Mouse (Mus musculus) thymus, adult 2 months (tissue): ENCODE measurements around the gene Rec114. TPM values are rescaled to one million over a fixed set of nuclear protein-coding genes. Genes with fewer than 3 reads are reported as not detected.

Source experiments
- DNase-seq: peaks from one replicate; pipeline ENCODE4 v3.0.0; 2021
- H3K27ac ChIP-seq: fragments of 200-500 bp; 2 replicates; pipeline ENCODE4 v1.5.1; 2012; ENCODE audit warnings: low read length, control low read depth; ENCODE audit not compliant: control insufficient read depth, insufficient read depth
- H3K27me3 ChIP-seq: fragments of 200-500 bp; 2 replicates; pipeline ENCODE4 v1.6.1; 2012; ENCODE audit warnings: mild to moderate bottlenecking, low read length, moderate library complexity, mixed read lengths; ENCODE audit not compliant: control insufficient read depth, insufficient read depth
- H3K36me3 ChIP-seq: fragments of 200-500 bp; 2 replicates; pipeline ENCODE4 v1.6.1; 2012; ENCODE audit warnings: mild to moderate bottlenecking, low read length, moderate library complexity; ENCODE audit not compliant: control insufficient read depth, insufficient read depth
- H3K4me1 ChIP-seq: fragments of 200-500 bp; replicated peaks from 2 replicates; pipeline ENCODE4 v1.6.1; 2012; ENCODE audit warnings: low read length; ENCODE audit not compliant: control insufficient read depth, insufficient read depth
- H3K4me3 ChIP-seq: fragments of 200-500 bp; 2 replicates; pipeline ENCODE4 v1.5.1; 2012; ENCODE audit warnings: mild to moderate bottlenecking, low read length, control low read depth, moderate library complexity; ENCODE audit not compliant: control insufficient read depth, insufficient read depth
- CTCF ChIP-seq: fragments of 200-500 bp; IDR thresholded peaks from 2 replicates; pipeline ENCODE4 v1.5.1; 2012; ENCODE audit warnings: mild to moderate bottlenecking, control low read depth, low read length, moderate library complexity, borderline replicate concordance; ENCODE audit not compliant: control insufficient read depth, poor library complexity, insufficient read depth; ENCODE audit errors: extremely low read depth
- POLR2A ChIP-seq: fragments of 200-500 bp; IDR thresholded peaks from 2 replicates; pipeline ENCODE4 v1.6.1; 2012; ENCODE audit warnings: mild to moderate bottlenecking, low read length, control low read depth, moderate library complexity; ENCODE audit not compliant: control insufficient read depth, poor library complexity, insufficient read depth; ENCODE audit errors: extremely low read depth
- whole genome bisulfite sequencing: fragments of 180-500 bp; shearing (Covaris S2); methylation state at CpG from one replicate; pipeline ENCODE4 v1.1.7; 2018; 5-methylcytosine and 5-hydroxymethylcytosine counted together
- polyA plus RNA-seq: library from polyadenylated mRNA; depleted of rRNA; stranded (reverse); fragments of >200 nt; gene quantifications from 2 replicates; pipeline ENCODE4 v1.2.3, GENCODE M21; 2012

The Rec114 gene
- polyA plus RNA-seq, 1 experiment = not detected

DNA sequence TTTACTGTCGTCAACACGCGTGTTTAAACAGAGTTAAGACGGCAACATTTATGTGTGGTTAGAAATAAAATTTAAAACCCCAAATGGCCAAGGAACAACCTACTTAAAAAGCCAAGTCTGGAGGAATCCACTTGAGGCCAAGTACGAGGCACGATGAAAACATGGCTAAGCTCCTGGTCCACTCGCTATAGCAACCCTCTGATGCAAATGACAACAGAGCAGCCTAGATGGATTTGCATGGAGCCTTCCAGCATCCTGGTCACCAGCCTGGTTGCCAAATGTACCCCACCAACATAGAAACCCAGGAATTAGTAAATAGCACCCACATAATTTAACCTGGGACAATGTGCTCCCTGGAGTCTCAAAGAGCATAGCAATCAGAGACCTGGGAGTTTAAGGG is 40.0 kb downstream of the Rec114 start:
- TF ChIP-seq POLR2A (no peak), CTCF (no peak)
- no peak for DNase-seq
- Histone ChIP-seq H3K36me3 (no peaks in the 10 kb centered on the region), H3K4me3 (no peak overlapping the region), H3K4me1 (no peaks in the 10 kb centered on the region), H3K27me3 (no peaks in the 10 kb centered on the region), H3K27ac (no peak overlapping the region)
- WGBS = 91% methylated on average over 7 of the region's 7 CpGs

GRCm38 (mm10) chr9:58701751-58702150 is 42.0 kb downstream of the Rec114 start:
- WGBS = 96% methylated on average over 2 of the region's 2 CpGs
- DNase-seq = no peak
- no peak overlapping the region for H3K27ac ChIP-seq

GRCm38 (mm10) chr9:58698486-58698885 is 45.3 kb downstream of the Rec114 start:
- 98% methylated on average over 2 of the region's 2 CpGs for WGBS
- no peak overlapping the region for H3K27ac ChIP-seq
- no peaks in the 10 kb centered on the region for H3K27me3 ChIP-seq
- DNase-seq = no peak
- H3K4me1 ChIP-seq = no peaks in the 10 kb centered on the region
- TF ChIP-seq CTCF = no peak
- no peak for TF ChIP-seq POLR2A
- no peak overlapping the region for H3K4me3 ChIP-seq
- H3K36me3 ChIP-seq = no peaks in the 10 kb centered on the region

More at GRCm38 (mm10) chr9:58701751-58702150, 42.0 kb downstream of the Rec114 start:
- Histone ChIP-seq H3K36me3 (no peaks in the 10 kb centered on the region), H3K27me3 (no peaks in the 10 kb centered on the region), H3K4me1 (no peaks in the 10 kb centered on the region), H3K4me3 (no peak overlapping the region)
- TF ChIP-seq CTCF (no peak), POLR2A (no peak)

- 92% methylated on average over 7 of the region's 7 CpGs for WGBS
- TF ChIP-seq POLR2A (no peak), CTCF (no peak)
Observed at GRCm38 (mm10) chr9:58691471-58691870, 52.3 kb downstream of the Rec114 start.

DNA sequence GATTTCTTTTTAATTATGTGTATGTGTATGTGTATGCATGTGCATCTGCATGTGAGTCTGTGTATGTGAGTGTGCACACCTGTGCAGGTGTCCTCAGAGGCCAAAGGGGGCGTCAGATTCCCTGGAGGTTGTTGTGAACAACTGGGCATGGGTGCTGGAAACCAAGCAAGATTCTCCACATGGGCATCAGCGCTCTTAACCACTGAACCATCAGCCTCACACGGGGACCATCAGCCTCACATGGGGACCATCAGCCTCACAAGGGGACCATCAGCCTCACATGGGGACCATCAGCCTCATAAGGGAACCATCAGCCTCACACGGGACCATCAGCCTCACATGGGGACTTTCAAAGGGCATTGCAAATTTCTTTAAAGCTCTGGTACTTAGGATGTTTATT is 53.1 kb downstream of the Rec114 start:
- no peaks in the 10 kb centered on the region for H3K27me3 ChIP-seq
- H3K4me1 ChIP-seq = no peaks in the 10 kb centered on the region
- no peak overlapping the region for H3K27ac ChIP-seq
- no peak for DNase-seq
- H3K4me3 ChIP-seq = no peak overlapping the region
- TF ChIP-seq CTCF = no peak
- TF ChIP-seq POLR2A = no peak
- 86% methylated on average over 4 of the region's 4 CpGs for WGBS
- no peaks in the 10 kb centered on the region for H3K36me3 ChIP-seq

More at GRCm38 (mm10) chr9:58691471-58691870, 52.3 kb downstream of the Rec114 start:
- Histone ChIP-seq H3K36me3 (no peaks in the 10 kb centered on the region), H3K4me3 (no peak overlapping the region), H3K4me1 (no peaks in the 10 kb centered on the region), H3K27ac (no peak overlapping the region), H3K27me3 (no peaks in the 10 kb centered on the region)
- DNase-seq = no peak

- no peak overlapping the region for H3K4me3 ChIP-seq
- no peak for TF ChIP-seq POLR2A
- TF ChIP-seq CTCF = no peak
- H3K27ac ChIP-seq = no peak overlapping the region
- DNase-seq = no peak
- no peaks in the 10 kb centered on the region for H3K36me3 ChIP-seq
- H3K4me1 ChIP-seq = no peaks in the 10 kb centered on the region
- H3K27me3 ChIP-seq = no peaks in the 10 kb centered on the region
- 95% methylated on average over 4 of the region's 4 CpGs for WGBS
Observed at GRCm38 (mm10) chr9:58688076-58688475, 55.7 kb downstream of the Rec114 start.

GRCm38 (mm10) chr9:58685290-58685689 is 58.5 kb downstream of the Rec114 start:
- Histone ChIP-seq H3K27me3 (no peaks in the 10 kb centered on the region), H3K27ac (no peak overlapping the region), H3K4me1 (no peaks in the 10 kb centered on the region), H3K36me3 (no peaks in the 10 kb centered on the region), H3K4me3 (no peak overlapping the region)
- TF ChIP-seq POLR2A = no peak
- no peak for TF ChIP-seq CTCF
- no peak for DNase-seq
- 68% methylated on average over 10 of the region's 10 CpGs for WGBS
